Mouse (Mus musculus) testis, adult 2 months (tissue): ENCODE data around the gene Lgsn.

Source experiments
- CTCF ChIP-seq: fragments of 200-500 bp; IDR thresholded peaks from 2 replicates; pipeline ENCODE4 v1.5.1; 2012; ENCODE audit warnings: low read depth, mild to moderate bottlenecking, inconsistent platforms, low read length, moderate library complexity; ENCODE audit not compliant: control insufficient read depth, insufficient read depth, insufficient replicate concordance
- POLR2A ChIP-seq: fragments of 200-500 bp; IDR thresholded peaks from 2 replicates; pipeline ENCODE4 v1.6.1; 2012; ENCODE audit warnings: low read depth, mild to moderate bottlenecking, inconsistent platforms, low read length, moderate library complexity; ENCODE audit not compliant: control insufficient read depth

DNA sequence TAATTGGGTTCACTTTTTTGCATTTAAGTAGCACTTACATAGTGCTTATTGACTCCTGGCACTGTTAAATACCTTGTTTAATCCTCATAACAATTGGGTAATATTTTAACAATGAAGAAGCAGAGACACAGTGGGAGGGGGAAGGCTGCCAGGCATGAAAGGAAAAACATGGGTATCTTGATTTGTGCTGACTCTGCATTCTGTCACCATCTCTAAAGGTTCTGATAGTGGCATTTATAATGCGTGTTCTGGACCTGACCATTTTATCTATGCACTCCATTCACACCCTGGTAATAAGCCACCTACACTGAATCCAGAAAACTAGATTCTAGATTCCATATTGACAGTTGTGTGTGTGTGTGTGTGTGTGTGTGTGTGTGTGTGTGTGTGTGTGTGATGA lies 19.4 kb downstream of the Lgsn start:
- TF ChIP-seq POLR2A (no peak), CTCF (no peak)
